Mouse (Mus musculus) spleen, adult 2 months (tissue): ENCODE data around the gene Tmem8. TPM values are rescaled to one million over a fixed set of nuclear protein-coding genes. Genes with fewer than 3 reads are reported as not detected.

ENCODE experiments used
- DNase-seq, 2 experiments: peaks; one replicate each; pipeline versions ENCODE4 v3.0.0 to v3.0.0-alpha.2; 2012 to 2021; ENCODE audit warnings: low spot score in 2 of 2, low read depth in 1 of 2
- H3K27ac ChIP-seq: fragments of 200-500 bp; 2 replicates; pipeline ENCODE4 v1.5.1; 2012; ENCODE audit warnings: low read length, inconsistent platforms; ENCODE audit not compliant: insufficient read depth
- H3K27me3 ChIP-seq: fragments of 200-500 bp; 2 replicates; pipeline ENCODE4 v1.6.1; 2012; ENCODE audit warnings: mild to moderate bottlenecking, moderate library complexity, low read length, inconsistent platforms; ENCODE audit not compliant: control insufficient read depth, insufficient read depth
- H3K36me3 ChIP-seq: fragments of 200-500 bp; 2 replicates; pipeline ENCODE4 v1.6.1; 2012; ENCODE audit warnings: mild to moderate bottlenecking, low read length, inconsistent platforms; ENCODE audit not compliant: control insufficient read depth, insufficient read depth
- H3K4me1 ChIP-seq: fragments of 200-500 bp; 2 replicates; pipeline ENCODE4 v1.6.1; 2011; ENCODE audit warnings: inconsistent platforms; ENCODE audit not compliant: control insufficient read depth, insufficient read depth, insufficient read length
- H3K4me3 ChIP-seq: fragments of 200-500 bp; 2 replicates; pipeline ENCODE4 v1.5.1; 2011; ENCODE audit warnings: mild to moderate bottlenecking, inconsistent platforms; ENCODE audit not compliant: insufficient read depth, insufficient read length; ENCODE audit errors: extremely low read depth
- CTCF ChIP-seq: fragments of 200-500 bp; IDR thresholded peaks from 2 replicates; pipeline ENCODE4 v1.5.1; 2011; ENCODE audit warnings: mild to moderate bottlenecking, inconsistent platforms; ENCODE audit not compliant: insufficient read depth, insufficient read length, insufficient replicate concordance; ENCODE audit errors: extremely low read depth
- POLR2A ChIP-seq: fragments of 200-500 bp; IDR thresholded peaks from 2 replicates; pipeline ENCODE4 v1.6.1; 2011; ENCODE audit warnings: low read depth, low read length, inconsistent platforms
- WGBS: fragments of 180-500 bp; shearing (Covaris S2); methylation state at CpG from one replicate; pipeline ENCODE4 v1.1.7; 2018; 5-methylcytosine and 5-hydroxymethylcytosine counted together
- polyA plus RNA-seq: library from polyadenylated mRNA; depleted of rRNA; stranded (reverse); fragments of >200 nt; gene quantifications from 2 replicates; pipeline ENCODE4 v1.2.3, GENCODE M21; 2012; rRNA removed

The Tmem8 gene
- 44.9 and 58.3 TPM in 2 replicates for polyA plus RNA-seq

- H3K36me3 ChIP-seq = no peaks in the 10 kb centered on the region
- DNase-seq = peak; percentile 50 to 76
- no peaks in the 10 kb centered on the region; the same call in 1 of the 2 replicates for H3K4me1 ChIP-seq
- TF ChIP-seq CTCF = peak; percentile 28; the same call in 1 of the 2 replicates
- peak; percentile 35 for TF ChIP-seq POLR2A
- H3K27ac ChIP-seq = peak within 1 kb of the TSS; percentile 36
- H3K4me3 ChIP-seq = peak within 1 kb of the TSS; percentile 65
- H3K27me3 ChIP-seq = no peaks in the 10 kb centered on the region
- WGBS = under 1% methylated on average over 62 of the region's 75 CpGs
These were observed at the start of gene Tmem8 for GRCm38 (mm10) chr17:26113181-26113948. Gene Tmem8 (plus strand): TSS chr17:26113299.

- no peak for TF ChIP-seq CTCF
- TF ChIP-seq POLR2A = no peak
- peaks cover 2% of the 10 kb centered on the region for H3K27me3 ChIP-seq
- H3K36me3 ChIP-seq = no peaks in the 10 kb centered on the region
- DNase-seq = no peak
- H3K27ac ChIP-seq = no peak overlapping the region
- H3K4me3 ChIP-seq = no peak overlapping the region
- peaks cover 14% of the 10 kb centered on the region for H3K4me1 ChIP-seq
- WGBS = 45% methylated on average over 6 of the region's 6 CpGs
These were observed 48.2 kb upstream of the Tmem8 start for GRCm38 (mm10) chr17:26064916-26065315.

- no peak for TF ChIP-seq POLR2A
- no peak for TF ChIP-seq CTCF
- 91% methylated on average over 7 of the region's 7 CpGs for WGBS
- no peaks in the 10 kb centered on the region for H3K36me3 ChIP-seq
- no peak overlapping the region for H3K27ac ChIP-seq
- peaks cover 14% of the 10 kb centered on the region for H3K4me1 ChIP-seq
- peaks cover 4% of the 10 kb centered on the region for H3K27me3 ChIP-seq
- no peak for DNase-seq
- no peak overlapping the region for H3K4me3 ChIP-seq
These were observed 46.5 kb upstream of the Tmem8 start for GRCm38 (mm10) chr17:26066488-26067020.

GRCm38 (mm10) chr17:26068024-26068830 is 44.9 kb upstream of the Tmem8 start:
- Histone ChIP-seq H3K4me3 (peak overlapping the region; percentile 93), H3K36me3 (no peaks in the 10 kb centered on the region), H3K4me1 (peaks cover 14% of the 10 kb centered on the region), H3K27me3 (peaks cover 4% of the 10 kb centered on the region), H3K27ac (no peak overlapping the region)
- DNase-seq = no peak
- 16% methylated on average over 44 of the region's 44 CpGs for WGBS
- TF ChIP-seq POLR2A (no peak), CTCF (no peak)

- Histone ChIP-seq H3K27ac (no peak within 1 kb of the TSS), H3K4me3 (peak within 1 kb of the TSS; percentile 93), H3K27me3 (peaks cover 4% of the 10 kb centered on the region), H3K36me3 (no peaks in the 10 kb centered on the region), H3K4me1 (peaks cover 14% of the 10 kb centered on the region)
- peak; percentile 65 to 71 for DNase-seq
- TF ChIP-seq CTCF (no peak), POLR2A (peak; percentile 4; the same call in 1 of the 2 replicates)
- under 1% methylated on average over 93 of the region's 94 CpGs for WGBS
These were observed 44.0 kb upstream of the Tmem8 start, which contains the start of gene Rab11fip3 for GRCm38 (mm10) chr17:26068831-26069739. Gene Rab11fip3 (minus strand): TSS chr17:26069555.

- H3K27me3 ChIP-seq = peaks cover 4% of the 10 kb centered on the region
- no peak for DNase-seq
- peaks cover 14% of the 10 kb centered on the region for H3K4me1 ChIP-seq
- H3K27ac ChIP-seq = no peak overlapping the region
- 23% methylated on average over 6 of the region's 6 CpGs for WGBS
- no peaks in the 10 kb centered on the region for H3K36me3 ChIP-seq
- H3K4me3 ChIP-seq = 0 out of 2 replicates have a peak overlapping the region, but pooled peaks have one; percentile 93
- TF ChIP-seq POLR2A (no peak), CTCF (no peak)
These were observed 43.0 kb upstream of the Tmem8 start for GRCm38 (mm10) chr17:26070136-26070535.
